Comparison of ENCODE assay signal across 8 mouse cellular contexts in the genomic region with DNA sequence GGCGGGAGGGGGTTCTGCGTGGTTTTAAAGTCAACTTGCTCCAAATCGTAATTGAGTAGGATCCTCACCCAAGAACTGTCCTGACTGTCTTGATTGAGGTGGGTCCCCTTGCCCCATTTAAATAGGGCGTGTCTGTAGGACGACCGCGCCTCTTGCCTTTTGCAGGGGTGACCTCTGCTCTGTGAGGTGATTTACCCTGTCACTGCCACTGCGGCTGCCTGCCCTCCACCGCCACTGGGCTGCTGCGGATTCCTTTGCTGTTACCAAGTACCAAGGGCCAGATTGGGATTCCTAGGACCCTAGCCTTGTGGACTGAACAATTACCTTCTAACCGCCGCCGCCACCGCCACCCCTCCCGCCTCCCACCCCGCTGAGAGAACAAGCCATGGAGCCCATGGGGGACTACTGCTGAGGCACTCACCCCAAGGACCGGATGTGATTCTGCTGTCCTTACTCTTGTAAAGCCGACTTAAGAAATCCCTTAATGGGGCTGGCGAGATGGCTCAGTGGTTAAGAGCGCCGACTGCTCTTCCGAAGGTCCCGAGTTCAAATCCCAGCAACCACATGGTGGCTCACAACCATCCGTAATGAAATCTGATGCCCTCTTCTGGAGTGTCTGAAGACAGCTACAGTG. TPM values are rescaled to one million over a fixed set of nuclear protein-coding genes. Genes with fewer than 3 reads are reported as not detected.
DNase-seq lines count a peak whose midpoint lies in the region; ATAC-seq lines count a peak whose summit lies in the region.

No protein-coding gene starts in this region.

- no peak overlapping the region for H3K9ac ChIP-seq in forebrain, embryonic 14.5 days (ENCODE audit: low read length)
- no peak overlapping the region for H3K9ac ChIP-seq in intestine, embryonic 15.5 days
- H3K9ac ChIP-seq in liver, embryonic 16.5 days (ENCODE audit: low read depth, low read length) = no peak overlapping the region

- no peaks in the 10 kb centered on the region for H3K9me3 ChIP-seq in forebrain, embryonic 14.5 days (replicated peaks; ENCODE audit: control insufficient read depth, low read length)
- no peaks in the 10 kb centered on the region for H3K9me3 ChIP-seq in intestine, embryonic 15.5 days
- H3K9me3 ChIP-seq in liver, embryonic 16.5 days (replicated peaks; ENCODE audit: control insufficient read depth, low read length) = no peaks in the 10 kb centered on the region

- WGBS in forebrain, embryonic 14.5 days = 9% methylated on average over 23 of the region's 24 CpGs
- 8% methylated on average over 24 of the region's 24 CpGs for WGBS in intestine, embryonic 15.5 days
- 10% methylated on average over 23 of the region's 24 CpGs for WGBS in liver, embryonic 16.5 days (ENCODE audit: insufficient replicate concordance)

- H3K4me3 ChIP-seq in forebrain, embryonic 14.5 days (ENCODE audit: low read depth, low read length) = no peak overlapping the region
- peak overlapping the region; percentile 27 for H3K4me3 ChIP-seq in intestine, embryonic 15.5 days (replicated peaks)
- H3K4me3 ChIP-seq in liver, embryonic 16.5 days (ENCODE audit: low read depth, low read length) = peak overlapping the region; percentile 28

- H3K4me2 ChIP-seq in forebrain, embryonic 14.5 days (ENCODE audit: low read length) = 0 out of 2 replicates have a peak overlapping the region, but pooled peaks have one; percentile 9
- H3K4me2 ChIP-seq in intestine, embryonic 15.5 days (replicated peaks) = peak overlapping the region; percentile 64
- H3K4me2 ChIP-seq in liver, embryonic 16.5 days (ENCODE audit: low read depth, low read length) = peak overlapping the region; percentile 36

- no peak for ATAC-seq in forebrain, embryonic 14.5 days
- ATAC-seq in intestine, embryonic 15.5 days = peak; percentile 77
- no peak for ATAC-seq in liver, embryonic 16.5 days (ENCODE audit: low read depth)

- no peaks in the 10 kb centered on the region for H3K27me3 ChIP-seq in forebrain, embryonic 14.5 days (replicated peaks; ENCODE audit: control insufficient read depth, insufficient read depth, low read length)
- no peaks in the 10 kb centered on the region for H3K27me3 ChIP-seq in intestine, embryonic 15.5 days (replicated peaks)
- peaks cover 10% of the 10 kb centered on the region for H3K27me3 ChIP-seq in liver, embryonic 16.5 days (ENCODE audit: control insufficient read depth, insufficient read depth, low read depth, low read length)

- no peak overlapping the region for H3K27ac ChIP-seq in forebrain, embryonic 14.5 days (ENCODE audit: low read depth, low read length)
- no peak overlapping the region for H3K27ac ChIP-seq in intestine, embryonic 15.5 days
- no peak overlapping the region for H3K27ac ChIP-seq in liver, embryonic 16.5 days (ENCODE audit: low read length)

- no peaks in the 10 kb centered on the region for H3K4me1 ChIP-seq in forebrain, embryonic 14.5 days (ENCODE audit: control insufficient read depth, insufficient read depth, low read length)
- 0 out of 2 replicates have a peak, but pooled peaks cover 5% of the 10 kb centered on the region for H3K4me1 ChIP-seq in intestine, embryonic 15.5 days (replicated peaks)
- H3K4me1 ChIP-seq in liver, embryonic 16.5 days (ENCODE audit: control insufficient read depth, low read depth, low read length) = no peaks in the 10 kb centered on the region

- H3K36me3 ChIP-seq in forebrain, embryonic 14.5 days (ENCODE audit: control insufficient read depth, insufficient read depth, low read length) = no peaks in the 10 kb centered on the region
- H3K36me3 ChIP-seq in intestine, embryonic 15.5 days = no peaks in the 10 kb centered on the region
- no peaks in the 10 kb centered on the region for H3K36me3 ChIP-seq in liver, embryonic 16.5 days (ENCODE audit: control insufficient read depth, insufficient read depth)

- DNase-seq in gastrocnemius, postnatal 10 days = peak; percentile 13
- DNase-seq in gastrocnemius, postnatal 25 days = no peak
- no peak for DNase-seq in forebrain, embryonic 14.5 days (ENCODE audit: low spot score)
- peak; percentile 31 for DNase-seq in skeletal muscle tissue, adult 2 months (ENCODE audit: low read depth, low spot score)
- DNase-seq in right cerebral cortex, postnatal 36 days (ENCODE audit: low spot score in 2 of 2) = no peak
- DNase-seq in cerebellum, adult 8-10 months = no peak

RNA-seq across cellular contexts. Expression of a gene that starts 20.2 kb away (rescaled TPM):
- 10 to 100 TPM; 28.6 to 32.0 TPM for total RNA-seq in gastrocnemius, postnatal 10 days (2021)
- 10 to 100 TPM; 25.3 to 26.7 TPM for total RNA-seq in gastrocnemius, postnatal 25 days (2021)
- polyA plus RNA-seq in forebrain, embryonic 14.5 days (2014; fragmentation: Nextera tagmentation; extraction: Ambion mirVana) = 25.8 and 26.9 TPM in 2 replicates
- 9.3 and 11.8 TPM in 2 replicates for polyA plus RNA-seq in intestine, embryonic 15.5 days (2015; fragmentation: Nextera tagmentation; extraction: Ambion mirVana)
- 3.3 and 3.8 TPM in 2 replicates for polyA plus RNA-seq in liver, embryonic 16.5 days (2015; fragmentation: Nextera tagmentation; extraction: Ambion mirVana)

RNA-seq across cellular contexts. Expression of a gene that starts 53.1 kb away (rescaled TPM):
- total RNA-seq in gastrocnemius, postnatal 10 days (2021) = 1 to 10 TPM; 3.1 to 3.7 TPM
- 1 to 10 TPM; 1.6 to 1.7 TPM for total RNA-seq in gastrocnemius, postnatal 25 days (2021)
- 5.6 and 6.6 TPM in 2 replicates for polyA plus RNA-seq in forebrain, embryonic 14.5 days (2014; fragmentation: Nextera tagmentation; extraction: Ambion mirVana)
- polyA plus RNA-seq in intestine, embryonic 15.5 days (2015; fragmentation: Nextera tagmentation; extraction: Ambion mirVana) = 11.0 and 12.6 TPM in 2 replicates
- 2.8 and 3.6 TPM in 2 replicates for polyA plus RNA-seq in liver, embryonic 16.5 days (2015; fragmentation: Nextera tagmentation; extraction: Ambion mirVana)

Comparison
In these comparisons a context has a peak if more than half of its experiments do, and no peak if none do; other contexts are left out.
1. DNase-seq: peak in gastrocnemius, postnatal 10 days (single experiment) and skeletal muscle tissue, adult 2 months (single experiment); none in gastrocnemius, postnatal 25 days (single experiment), forebrain, embryonic 14.5 days (single experiment), right cerebral cortex, postnatal 36 days (0 of 2) and cerebellum, adult 8-10 months (single experiment).
2. H3K4me2 ChIP-seq: peak in every context shown above with its lines; median percentile 64 in intestine, embryonic 15.5 days; 36 in liver, embryonic 16.5 days; 9 in forebrain, embryonic 14.5 days.